Comparison of ENCODE assay signal across 8 mouse cellular contexts in the genomic region with DNA sequence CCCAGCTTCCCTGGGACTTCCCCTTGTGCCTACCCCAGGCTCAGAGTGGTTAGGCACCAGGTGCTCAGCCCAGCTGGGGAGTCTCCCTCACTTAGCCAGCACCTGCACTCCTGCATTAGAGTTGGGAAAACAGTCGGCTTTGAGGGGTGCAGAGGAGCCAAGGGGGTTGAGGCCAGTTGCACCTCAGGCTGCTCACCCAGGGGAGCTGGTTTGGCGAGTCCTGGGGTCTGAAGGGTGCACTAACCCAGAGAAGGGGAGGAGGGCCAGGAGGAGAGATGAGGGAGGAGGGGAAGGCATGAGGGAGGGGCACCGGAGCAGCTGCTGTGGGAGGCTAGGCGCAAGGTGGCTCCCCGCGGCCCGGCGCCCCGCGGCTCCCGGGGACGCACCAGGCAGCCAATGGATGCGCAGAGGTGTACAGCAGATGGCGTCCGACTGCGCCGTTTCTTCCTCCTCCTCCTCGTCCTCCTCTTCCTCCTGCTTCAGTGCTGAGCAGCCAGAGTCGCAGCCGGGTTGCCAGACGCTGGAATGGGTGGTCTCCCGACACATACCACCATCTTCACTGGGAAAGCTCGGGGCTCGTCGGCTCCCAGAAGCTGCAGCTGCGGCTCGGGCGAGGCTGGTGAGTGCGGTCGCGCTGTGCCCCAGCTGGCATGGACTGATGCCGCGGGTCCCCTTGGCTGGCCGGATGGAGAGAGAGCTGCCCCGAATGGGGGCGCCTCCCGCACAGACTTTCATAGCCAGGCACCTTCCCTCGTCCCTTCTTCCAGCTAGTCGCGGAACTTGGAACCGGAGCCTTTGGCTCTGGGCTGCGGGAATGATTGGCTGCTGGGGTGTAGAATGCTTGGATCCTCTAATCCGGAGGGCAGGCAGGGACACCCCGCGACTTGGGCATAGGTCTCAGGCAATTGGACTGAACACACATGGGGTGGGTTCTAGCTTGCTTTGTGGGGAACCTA. TPM values are rescaled to one million over a fixed set of nuclear protein-coding genes. Genes with fewer than 3 reads are reported as not detected.
DNase-seq lines count a peak whose midpoint lies in the region; ATAC-seq and TF ChIP-seq lines count a peak whose summit lies in the region.

A gene (plus strand): TSS at position 321 of the 956 bp plus-strand sequence.

- peaks cover 20% of the 10 kb centered on the region for H3K27me3 ChIP-seq in forebrain, embryonic 12.5 days
- peaks cover 28% of the 10 kb centered on the region for H3K27me3 ChIP-seq in intestine, embryonic 15.5 days (replicated peaks)
- H3K27me3 ChIP-seq in liver, embryonic 13.5 days = peaks cover 19% of the 10 kb centered on the region

- no peaks in the 10 kb centered on the region for H3K36me3 ChIP-seq in ES-E14 (ENCODE audit: control insufficient read depth, insufficient read depth, low read length, poor library complexity, severe bottlenecking)
- H3K36me3 ChIP-seq in forebrain, embryonic 12.5 days (replicated peaks) = no peaks in the 10 kb centered on the region
- H3K36me3 ChIP-seq in intestine, embryonic 15.5 days = no peaks in the 10 kb centered on the region
- H3K36me3 ChIP-seq in liver, embryonic 13.5 days = no peaks in the 10 kb centered on the region

- peak within 1 kb of the TSS; percentile 65 to 73 for H3K4me3 ChIP-seq in ES-E14 (ENCODE audit: insufficient read depth in 1 of 2, low read depth in 1 of 2, low read length in 2 of 2, poor library complexity in 1 of 2, severe bottlenecking in 1 of 2)
- peak within 1 kb of the TSS; percentile 57 for H3K4me3 ChIP-seq in forebrain, embryonic 12.5 days (replicated peaks)
- H3K4me3 ChIP-seq in intestine, embryonic 15.5 days (replicated peaks) = peak within 1 kb of the TSS; percentile 35
- no peak within 1 kb of the TSS for H3K4me3 ChIP-seq in liver, embryonic 13.5 days (replicated peaks)

- H3K4me2 ChIP-seq in forebrain, embryonic 12.5 days = peak within 1 kb of the TSS; percentile 88
- peak within 1 kb of the TSS; percentile 79 for H3K4me2 ChIP-seq in intestine, embryonic 15.5 days (replicated peaks)
- H3K4me2 ChIP-seq in liver, embryonic 13.5 days = peak within 1 kb of the TSS; percentile 28

- peak; percentile 91 for ATAC-seq in forebrain, embryonic 12.5 days (ENCODE audit: low FRiP score)
- ATAC-seq in intestine, embryonic 15.5 days = 0 out of 2 replicates have a peak, but pooled peaks have one; percentile 10
- ATAC-seq in liver, embryonic 13.5 days (ENCODE audit: low read depth) = no peak

- under 1% methylated on average over 45 of the region's 45 CpGs for WGBS in forebrain, embryonic 12.5 days
- under 1% methylated on average over 45 of the region's 45 CpGs for WGBS in intestine, embryonic 15.5 days
- WGBS in liver, embryonic 13.5 days (ENCODE audit: insufficient replicate concordance) = 3% methylated on average over 45 of the region's 45 CpGs

- H3K9me3 ChIP-seq in ES-E14 (ENCODE audit: control insufficient read depth, insufficient read depth, low read depth, low read length) = no peaks in the 10 kb centered on the region
- H3K9me3 ChIP-seq in forebrain, embryonic 12.5 days = no peaks in the 10 kb centered on the region
- H3K9me3 ChIP-seq in intestine, embryonic 15.5 days = no peaks in the 10 kb centered on the region
- no peaks in the 10 kb centered on the region for H3K9me3 ChIP-seq in liver, embryonic 13.5 days (replicated peaks)

- DNase-seq in cerebellum, adult 11-12 months = peak; percentile 3
- no peak for DNase-seq in cerebellum, adult 9-10 months
- no peak for DNase-seq in ES-E14 (ENCODE audit: low read depth, low spot score)
- no peak for DNase-seq in liver, embryonic 13.5 days
- DNase-seq in right cerebral cortex, postnatal 4 days = peak; percentile 59
- DNase-seq in adrenal gland, adult 18-20 months (ENCODE audit: low spot score in 2 of 2) = no peak

- in situ Hi-C loops in ES-E14 (cut with MboI; ENCODE audit: low sequenced_read_pairs in 2 of 2, unreplicated experiment in 2 of 2) = no loop called here

- H3K4me1 ChIP-seq in ES-E14 (ENCODE audit: control insufficient read depth in 2 of 2, insufficient read depth in 2 of 2, low read length in 2 of 2, poor library complexity in 1 of 2) = peaks cover 0 to 4% of the 10 kb centered on the region in 2 experiments; a peak in 1 of 4 replicates
- peaks cover 11% of the 10 kb centered on the region; the same call in 1 of the 2 replicates for H3K4me1 ChIP-seq in forebrain, embryonic 12.5 days
- H3K4me1 ChIP-seq in intestine, embryonic 15.5 days (replicated peaks) = peaks cover 6% of the 10 kb centered on the region; the same call in 1 of the 2 replicates
- H3K4me1 ChIP-seq in liver, embryonic 13.5 days (replicated peaks) = no peaks in the 10 kb centered on the region

- peak within 1 kb of the TSS; percentile 27; the same call in 1 of the 2 replicates for H3K9ac ChIP-seq in ES-E14 (ENCODE audit: insufficient read depth, low read depth, low read length, poor library complexity, severe bottlenecking)
- peak within 1 kb of the TSS; percentile 61 for H3K9ac ChIP-seq in forebrain, embryonic 12.5 days
- H3K9ac ChIP-seq in intestine, embryonic 15.5 days = no peak within 1 kb of the TSS
- no peak within 1 kb of the TSS for H3K9ac ChIP-seq in liver, embryonic 13.5 days

- H3K27ac ChIP-seq in ES-E14 (ENCODE audit: insufficient read depth, low read depth, low read length, poor library complexity, severe bottlenecking) = no peak within 1 kb of the TSS
- no peak within 1 kb of the TSS for H3K27ac ChIP-seq in forebrain, embryonic 12.5 days
- H3K27ac ChIP-seq in intestine, embryonic 15.5 days = no peak within 1 kb of the TSS
- no peak within 1 kb of the TSS for H3K27ac ChIP-seq in liver, embryonic 13.5 days

TF ChIP-seq in ES-E14, 5 proteins besides CTCF, POLR2A, EP300 and RAD21:
- TF ChIP-seq CHD2 (IDR thresholded peaks at IDR 0.05; ENCODE audit: low read depth, low read length) (no peak), ZNF384 (IDR thresholded peaks at IDR 0.05; ENCODE audit: low read depth, low read length) (no peak), MAFK (IDR thresholded peaks at IDR 0.05; ENCODE audit: insufficient read depth, low read depth, low read length) (no peak), HCFC1 (IDR thresholded peaks at IDR 0.05; ENCODE audit: borderline replicate concordance, insufficient read depth, low read length) (no peak), ZC3H11A (IDR thresholded peaks at IDR 0.05; ENCODE audit: borderline replicate concordance, low read depth, low read length) (no peak)

RNA-seq across cellular contexts. Expression of the gene that starts here (rescaled TPM):
- total RNA-seq in ES-E14 (2012; rRNA removed) = 0.05 and 0.18 TPM in 2 replicates
- 6.6 and 7.7 TPM in 2 replicates for polyA plus RNA-seq in forebrain, embryonic 12.5 days (2016; fragmentation: Nextera tagmentation; extraction: Ambion mirVana)
- polyA plus RNA-seq in intestine, embryonic 15.5 days (2015; fragmentation: Nextera tagmentation; extraction: Ambion mirVana) = 0.58 and 1.1 TPM in 2 replicates
- 0.24 and 0.39 TPM in 2 replicates for polyA plus RNA-seq in liver, embryonic 13.5 days (2015; fragmentation: Nextera tagmentation; extraction: Ambion mirVana)
- 1 to 10 TPM in 1 of 2 experiments, under 1 TPM in 1; 0.67 to 1.2 TPM for total RNA-seq in adrenal gland, adult 18-20 months (2021)

Comparison
In these comparisons a context has a peak if more than half of its experiments do, and no peak if none do; other contexts are left out.
1. DNase-seq: peak in cerebellum, adult 11-12 months (single experiment) and right cerebral cortex, postnatal 4 days (single experiment); none in cerebellum, adult 9-10 months (single experiment), ES-E14 (single experiment), liver, embryonic 13.5 days (single experiment) and adrenal gland, adult 18-20 months (0 of 2).
2. H3K9ac ChIP-seq: peak in ES-E14 (single experiment) and forebrain, embryonic 12.5 days (single experiment); none in intestine, embryonic 15.5 days (single experiment) and liver, embryonic 13.5 days (single experiment).
3. H3K4me2 ChIP-seq: peak in every context shown above with its lines; median percentile 88 in forebrain, embryonic 12.5 days; 79 in intestine, embryonic 15.5 days; 28 in liver, embryonic 13.5 days.